9 mouse cellular contexts compared by ENCODE assay signal in the genomic region with DNA sequence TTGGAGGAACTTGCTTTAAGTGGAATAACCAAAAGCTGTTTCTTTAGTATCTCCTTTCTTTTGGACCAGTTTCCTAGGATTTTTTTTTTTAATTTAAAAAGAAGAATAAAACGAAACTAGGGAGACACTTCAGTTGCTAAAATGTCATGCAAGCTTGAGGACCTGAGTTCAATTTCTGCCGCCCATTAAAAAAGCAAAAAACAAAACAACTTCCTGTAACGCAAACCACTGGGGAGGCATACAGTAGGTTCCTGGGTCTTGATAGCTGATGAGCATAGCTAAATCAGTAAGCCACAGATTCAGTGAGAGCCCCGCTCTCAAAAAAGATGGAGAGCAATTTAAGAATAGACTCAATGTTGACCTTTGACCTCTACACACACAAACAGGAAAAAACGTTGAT. TPM values are rescaled to one million over a fixed set of nuclear protein-coding genes. Genes with fewer than 3 reads are reported as not detected.
DNase-seq lines count a peak whose midpoint lies in the region; ATAC-seq and TF ChIP-seq lines count a peak whose summit lies in the region.
"Had no signal": no experiment of that assay in that cellular context is flagged by ENCODE, and none has a peak within 500 bp of the region (broad histone marks: within the 10 kb centered on the region; RNA-seq: fewer than 3 reads in every experiment).

No protein-coding gene starts in this region.

- no peaks in the 10 kb centered on the region for H3K27me3 ChIP-seq in kidney, embryonic 15.5 days
- H3K27me3 ChIP-seq in limb, embryonic 15.5 days = no peaks in the 10 kb centered on the region

- no peak overlapping the region for H3K4me3 ChIP-seq in kidney, embryonic 15.5 days (replicated peaks)
- H3K4me3 ChIP-seq in bone marrow, adult 2 months (replicated peaks; ENCODE audit: control insufficient read depth, low read depth, low read length) = no peak overlapping the region
- 0 out of 2 replicates have a peak overlapping the region, but pooled peaks have one; percentile 7 for H3K4me3 ChIP-seq in limb, embryonic 15.5 days

- H3K9me3 ChIP-seq in kidney, embryonic 15.5 days (replicated peaks) = no peaks in the 10 kb centered on the region
- no peaks in the 10 kb centered on the region for H3K9me3 ChIP-seq in limb, embryonic 15.5 days

- DNase-seq in cerebellum, adult 9-10 months = peak; percentile 8
- DNase-seq in cerebellum, postnatal 4 days (ENCODE audit: low spot score in 2 of 2) = no peak
- no peak for DNase-seq in kidney, postnatal 10 days
- no peak for DNase-seq in c-Kit-positive CD71-positive TER-119-positive erythroid progenitor cells, embryonic 14.5 days (ENCODE audit: low spot score)

- peak overlapping the region; percentile 57 for H3K4me2 ChIP-seq in kidney, embryonic 15.5 days
- peak overlapping the region; percentile 37; the same call in 1 of the 2 replicates for H3K4me2 ChIP-seq in limb, embryonic 15.5 days

- no peak for TF ChIP-seq POLR2A in bone marrow, adult 2 months (IDR thresholded peaks at IDR 0.05; ENCODE audit: borderline replicate concordance, control insufficient read depth, low read depth, low read length)

- H3K9ac ChIP-seq in kidney, embryonic 15.5 days = no peak overlapping the region
- H3K9ac ChIP-seq in limb, embryonic 15.5 days = no peak overlapping the region

- 71% methylated on average over 5 of the region's 5 CpGs for WGBS in kidney, embryonic 15.5 days
- 42% methylated on average over 5 of the region's 5 CpGs for WGBS in bone marrow, adult 2 months
- 58% methylated on average over 5 of the region's 5 CpGs for WGBS in limb, embryonic 15.5 days

- ATAC-seq in kidney, embryonic 15.5 days (replicated peaks; ENCODE audit: low FRiP score) = no peak
- no peak for ATAC-seq in limb, embryonic 15.5 days (ENCODE audit: insufficient number of reproducible peaks, low FRiP score, low TSS enrichment, low read depth)
- no peak for ATAC-seq in granulocyte monocyte progenitor cell, adult 5-6 weeks (replicated peaks; ENCODE audit: poor library complexity, severe bottlenecking)

- TF ChIP-seq CTCF in bone marrow, adult 2 months (IDR thresholded peaks at IDR 0.05; ENCODE audit: control insufficient read depth, insufficient read depth, low read length) = no peak

- H3K4me1 ChIP-seq in kidney, embryonic 15.5 days = peaks cover 28% of the 10 kb centered on the region
- peaks cover 2% of the 10 kb centered on the region for H3K4me1 ChIP-seq in bone marrow, adult 2 months (ENCODE audit: control insufficient read depth, insufficient read depth, low read length)
- peaks cover 51% of the 10 kb centered on the region for H3K4me1 ChIP-seq in limb, embryonic 15.5 days

- H3K36me3 ChIP-seq in kidney, embryonic 15.5 days = peaks cover 16% of the 10 kb centered on the region
- peaks cover 12% of the 10 kb centered on the region; the same call in 1 of the 2 replicates for H3K36me3 ChIP-seq in limb, embryonic 15.5 days

- peak overlapping the region; percentile 64 for H3K27ac ChIP-seq in kidney, embryonic 15.5 days
- peak overlapping the region; percentile 90; the same call in 1 of the 2 replicates for H3K27ac ChIP-seq in bone marrow, adult 2 months (ENCODE audit: control insufficient read depth, insufficient read depth, low read depth, low read length, poor library complexity)
- peak overlapping the region; percentile 71 for H3K27ac ChIP-seq in limb, embryonic 15.5 days

RNA-seq across cellular contexts. Expression of a gene that starts 2.8 kb away (rescaled TPM):
- polyA plus RNA-seq in kidney, embryonic 15.5 days (2015; fragmentation: Nextera tagmentation; extraction: Ambion mirVana) = 43.1 and 44.0 TPM in 2 replicates
- polyA plus RNA-seq in bone marrow, adult 2 months (2011; ENCODE audit: insufficient read depth, insufficient read length, low replicate concordance, missing spikeins) = 14.8 and 19.3 TPM in 2 replicates
- polyA plus RNA-seq in limb, embryonic 15.5 days (2015; fragmentation: Nextera tagmentation; extraction: Ambion mirVana) = 53.2 and 59.8 TPM in 2 replicates
- 17.9 and 19.2 TPM in 2 replicates for total RNA-seq in granulocyte monocyte progenitor cell, adult 5-6 weeks (2014; fragmentation: Nextera tagmentation)
- total RNA-seq in granulocyte monocyte progenitor cell, adult 5-6 weeks (2017) = 12.8 and 14.1 TPM in 2 replicates

RNA-seq across cellular contexts. Expression of a gene that starts 12.1 kb away (rescaled TPM):
- polyA plus RNA-seq in kidney, embryonic 15.5 days (2015; fragmentation: Nextera tagmentation; extraction: Ambion mirVana) = 27.8 and 32.1 TPM in 2 replicates
- polyA plus RNA-seq in bone marrow, adult 2 months (2011; ENCODE audit: insufficient read depth, insufficient read length, low replicate concordance, missing spikeins) = 2.7 and 5.7 TPM in 2 replicates
- 35.7 and 44.4 TPM in 2 replicates for polyA plus RNA-seq in limb, embryonic 15.5 days (2015; fragmentation: Nextera tagmentation; extraction: Ambion mirVana)
- 1.4 TPM in 1 of 2 replicates, not detected in the other for total RNA-seq in granulocyte monocyte progenitor cell, adult 5-6 weeks (2014; fragmentation: Nextera tagmentation)
- 1.5 and 2.6 TPM in 2 replicates for total RNA-seq in granulocyte monocyte progenitor cell, adult 5-6 weeks (2017)

RNA-seq across cellular contexts. Expression of a gene that starts 12.3 kb away (rescaled TPM):
- polyA plus RNA-seq in kidney, embryonic 15.5 days (2015; fragmentation: Nextera tagmentation; extraction: Ambion mirVana) = 3.4 and 3.8 TPM in 2 replicates
- polyA plus RNA-seq in bone marrow, adult 2 months (2011; ENCODE audit: insufficient read depth, insufficient read length, low replicate concordance, missing spikeins) = 0.29 and 0.72 TPM in 2 replicates
- 4.2 and 4.9 TPM in 2 replicates for polyA plus RNA-seq in limb, embryonic 15.5 days (2015; fragmentation: Nextera tagmentation; extraction: Ambion mirVana)
- total RNA-seq in granulocyte monocyte progenitor cell, adult 5-6 weeks (2014; fragmentation: Nextera tagmentation) = 0.81 TPM in 1 of 2 replicates, not detected in the other
- 0.15 TPM in 1 of 2 replicates, not detected in the other for total RNA-seq in granulocyte monocyte progenitor cell, adult 5-6 weeks (2017)
- polyA plus RNA-seq: erythroblast, embryonic 14.5 days had no signal

RNA-seq across cellular contexts. Expression of a gene that starts 19.0 kb away (rescaled TPM):
- 163 and 169 TPM in 2 replicates for polyA plus RNA-seq in kidney, embryonic 15.5 days (2015; fragmentation: Nextera tagmentation; extraction: Ambion mirVana)
- 58.3 and 118 TPM in 2 replicates for polyA plus RNA-seq in bone marrow, adult 2 months (2011; ENCODE audit: insufficient read depth, insufficient read length, low replicate concordance, missing spikeins)
- polyA plus RNA-seq in limb, embryonic 15.5 days (2015; fragmentation: Nextera tagmentation; extraction: Ambion mirVana) = 147 and 149 TPM in 2 replicates
- total RNA-seq in granulocyte monocyte progenitor cell, adult 5-6 weeks (2014; fragmentation: Nextera tagmentation) = 194 and 203 TPM in 2 replicates
- 141 and 169 TPM in 2 replicates for total RNA-seq in granulocyte monocyte progenitor cell, adult 5-6 weeks (2017)

RNA-seq across cellular contexts. Expression of a gene that starts 31.9 kb away (rescaled TPM):
- 443 and 447 TPM in 2 replicates for polyA plus RNA-seq in kidney, embryonic 15.5 days (2015; fragmentation: Nextera tagmentation; extraction: Ambion mirVana)
- polyA plus RNA-seq in bone marrow, adult 2 months (2011; ENCODE audit: insufficient read depth, insufficient read length, low replicate concordance, missing spikeins) = 188 and 198 TPM in 2 replicates
- polyA plus RNA-seq in limb, embryonic 15.5 days (2015; fragmentation: Nextera tagmentation; extraction: Ambion mirVana) = 267 and 339 TPM in 2 replicates
- 512 and 539 TPM in 2 replicates for total RNA-seq in granulocyte monocyte progenitor cell, adult 5-6 weeks (2014; fragmentation: Nextera tagmentation)
- total RNA-seq in granulocyte monocyte progenitor cell, adult 5-6 weeks (2017) = 838 and 956 TPM in 2 replicates
